Mouse (Mus musculus) liver, embryonic 14 days (tissue): Measurements from ENCODE around the gene Gm10800. TPM values are rescaled to one million over a fixed set of nuclear protein-coding genes. Genes with fewer than 3 reads are reported as not detected.

ENCODE experiments used
- polyA plus RNA-seq: library from polyadenylated mRNA; depleted of rRNA; stranded (reverse); fragments of >200 nt; gene quantifications from 2 replicates; pipeline ENCODE4 v1.2.3, GENCODE M21; 2012; rRNA removed

Gene Gm10800
- polyA plus RNA-seq, result not detected in 2 replicates

GRCm38 (mm10) chr2:98667201-98667600, at the start of gene Gm10800:
Gene Gm10800 (minus strand): TSS chr2:98667301.

DNA sequence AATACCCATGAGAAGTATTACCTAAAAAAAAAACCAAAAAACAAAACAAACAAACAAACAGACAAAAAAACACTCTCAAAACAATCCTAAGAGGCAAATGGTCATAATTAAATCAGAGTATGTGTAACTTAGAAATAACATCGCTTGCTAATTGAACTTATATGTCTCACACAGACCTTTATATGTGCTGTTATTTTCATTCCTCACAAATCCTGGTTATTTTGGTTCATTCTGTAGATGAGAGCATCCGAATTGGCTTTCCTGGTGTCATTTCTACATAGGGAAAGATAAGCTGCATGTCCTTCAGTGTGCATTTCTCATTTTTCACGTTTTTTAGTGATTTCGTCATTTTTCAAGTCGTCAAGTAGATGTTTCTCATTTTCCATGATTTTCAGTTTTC, 5.2 kb downstream of the Gm10800 start, which contains the start of gene Gm10801:
Gm10801 (plus strand) TSS at position 301 of the 400 bp plus-strand sequence.

Other genes starting within 250 kb of the Gm10800 start
- not detected in 2 replicates for gene Gm10801, start 5.1 kb downstream of the Gm10800 start, polyA plus RNA-seq